Mouse (Mus musculus): ENCODE measurements around the gene Astn1. TPM values are rescaled to one million over a fixed set of nuclear protein-coding genes. Genes with fewer than 3 reads are reported as not detected.

Astn1 gene
- total and polyA plus RNA-seq, 2 experiments from 2014 or later: 0.10 to 0.95 TPM

- H3K4me3 ChIP-seq (ENCODE audit: low read depth, low read length): no peak overlapping the region
- H3K27ac ChIP-seq (ENCODE audit: low read depth): no peak overlapping the region
- no peaks in the 10 kb centered on the region for H3K9me3 ChIP-seq (replicated peaks; ENCODE audit: control insufficient read depth, low read length)
- H3K9ac ChIP-seq (replicated peaks; ENCODE audit: low read depth, low read length): no peak overlapping the region
- H3K4me2 ChIP-seq (ENCODE audit: low read depth, low read length): no peak overlapping the region
- no peaks in the 10 kb centered on the region for H3K27me3 ChIP-seq (ENCODE audit: control insufficient read depth, insufficient read depth, low read length)
- no peak for DNase-seq (ENCODE audit: low spot score)
- no peaks in the 10 kb centered on the region for H3K36me3 ChIP-seq (replicated peaks; ENCODE audit: control insufficient read depth, insufficient read depth, low read length)
- 65% methylated on average over 3 of the region's 3 CpGs for WGBS
- no peak for ATAC-seq (ENCODE audit: insufficient read depth, low read depth)
- H3K4me1 ChIP-seq (ENCODE audit: control insufficient read depth, insufficient read depth): no peaks in the 10 kb centered on the region
- TF ChIP-seq CTCF (IDR thresholded peaks at IDR 0.05; ENCODE audit: low read depth) (no peak), EP300 (IDR thresholded peaks at IDR 0.05; ENCODE audit: low read depth) (no peak)
Observed at GRCm38 (mm10) chr1:158383210-158383609, 21.1 kb downstream of the Astn1 start.

GRCm38 (mm10) chr1:158385311-158385710, 23.2 kb downstream of the Astn1 start:
- H3K9ac ChIP-seq (replicated peaks; ENCODE audit: low read depth, low read length): no peak overlapping the region
- no peaks in the 10 kb centered on the region for H3K36me3 ChIP-seq (replicated peaks; ENCODE audit: control insufficient read depth, insufficient read depth, low read length)
- no peak overlapping the region for H3K4me3 ChIP-seq (ENCODE audit: low read depth, low read length)
- TF ChIP-seq EP300 (IDR thresholded peaks at IDR 0.05; ENCODE audit: low read depth) (no peak), CTCF (IDR thresholded peaks at IDR 0.05; ENCODE audit: low read depth) (no peak)
- ATAC-seq (ENCODE audit: insufficient read depth, low read depth) (no peak), DNase-seq (ENCODE audit: low spot score) (no peak)
- 82% methylated on average over 2 of the region's 2 CpGs for WGBS
- no peaks in the 10 kb centered on the region for H3K9me3 ChIP-seq (replicated peaks; ENCODE audit: control insufficient read depth, low read length)
- H3K4me2 ChIP-seq (ENCODE audit: low read depth, low read length): no peak overlapping the region
- no peaks in the 10 kb centered on the region for H3K4me1 ChIP-seq (ENCODE audit: control insufficient read depth, insufficient read depth)
- H3K27ac ChIP-seq (ENCODE audit: low read depth): no peak overlapping the region
- no peaks in the 10 kb centered on the region for H3K27me3 ChIP-seq (ENCODE audit: control insufficient read depth, insufficient read depth, low read length)

- H3K27me3 ChIP-seq (ENCODE audit: control insufficient read depth, insufficient read depth, low read length): no peaks in the 10 kb centered on the region
- no peak overlapping the region for H3K27ac ChIP-seq (ENCODE audit: low read depth)
- no peak overlapping the region for H3K9ac ChIP-seq (replicated peaks; ENCODE audit: low read depth, low read length)
- WGBS: 25% methylated on average over 3 of the region's 3 CpGs
- TF ChIP-seq CTCF (IDR thresholded peaks at IDR 0.05; ENCODE audit: low read depth) (no peak), EP300 (IDR thresholded peaks at IDR 0.05; ENCODE audit: low read depth) (no peak)
- no peaks in the 10 kb centered on the region for H3K36me3 ChIP-seq (replicated peaks; ENCODE audit: control insufficient read depth, insufficient read depth, low read length)
- DNase-seq (ENCODE audit: low spot score) (no peak), ATAC-seq (ENCODE audit: insufficient read depth, low read depth) (no peak)
- no peaks in the 10 kb centered on the region for H3K4me1 ChIP-seq (ENCODE audit: control insufficient read depth, insufficient read depth)
- no peak overlapping the region for H3K4me2 ChIP-seq (ENCODE audit: low read depth, low read length)
- no peak overlapping the region for H3K4me3 ChIP-seq (ENCODE audit: low read depth, low read length)
- no peaks in the 10 kb centered on the region for H3K9me3 ChIP-seq (replicated peaks; ENCODE audit: control insufficient read depth, low read length)
Observed at GRCm38 (mm10) chr1:158386781-158387180, 24.7 kb downstream of the Astn1 start.

GRCm38 (mm10) chr1:158388995-158389394, 26.9 kb downstream of the Astn1 start:
- ATAC-seq (ENCODE audit: insufficient read depth, low read depth) (no peak), DNase-seq (ENCODE audit: low spot score) (no peak)
- Histone ChIP-seq H3K27ac (ENCODE audit: low read depth) (no peak overlapping the region), H3K4me1 (ENCODE audit: control insufficient read depth, insufficient read depth) (no peaks in the 10 kb centered on the region), H3K9ac (replicated peaks; ENCODE audit: low read depth, low read length) (no peak overlapping the region), H3K36me3 (replicated peaks; ENCODE audit: control insufficient read depth, insufficient read depth, low read length) (no peaks in the 10 kb centered on the region), H3K9me3 (replicated peaks; ENCODE audit: control insufficient read depth, low read length) (no peaks in the 10 kb centered on the region), H3K4me2 (ENCODE audit: low read depth, low read length) (no peak overlapping the region), H3K27me3 (ENCODE audit: control insufficient read depth, insufficient read depth, low read length) (no peaks in the 10 kb centered on the region), H3K4me3 (ENCODE audit: low read depth, low read length) (no peak overlapping the region)
- WGBS: 71% methylated on average over 4 of the region's 4 CpGs
- TF ChIP-seq EP300 (IDR thresholded peaks at IDR 0.05; ENCODE audit: low read depth) (no peak), CTCF (IDR thresholded peaks at IDR 0.05; ENCODE audit: low read depth) (no peak)

GRCm38 (mm10) chr1:158390693-158391092, 28.6 kb downstream of the Astn1 start:
- no peaks in the 10 kb centered on the region for H3K27me3 ChIP-seq (ENCODE audit: control insufficient read depth, insufficient read depth, low read length)
- ATAC-seq (ENCODE audit: insufficient read depth, low read depth) (no peak), DNase-seq (ENCODE audit: low spot score) (no peak)
- no peak overlapping the region for H3K4me2 ChIP-seq (ENCODE audit: low read depth, low read length)
- TF ChIP-seq CTCF (IDR thresholded peaks at IDR 0.05; ENCODE audit: low read depth) (no peak), EP300 (IDR thresholded peaks at IDR 0.05; ENCODE audit: low read depth) (no peak)
- H3K9me3 ChIP-seq (replicated peaks; ENCODE audit: control insufficient read depth, low read length): no peaks in the 10 kb centered on the region
- no peak overlapping the region for H3K27ac ChIP-seq (ENCODE audit: low read depth)
- H3K4me3 ChIP-seq (ENCODE audit: low read depth, low read length): no peak overlapping the region
- H3K9ac ChIP-seq (replicated peaks; ENCODE audit: low read depth, low read length): no peak overlapping the region
- no peaks in the 10 kb centered on the region for H3K4me1 ChIP-seq (ENCODE audit: control insufficient read depth, insufficient read depth)
- WGBS: 64% methylated on average over 4 of the region's 4 CpGs
- no peaks in the 10 kb centered on the region for H3K36me3 ChIP-seq (replicated peaks; ENCODE audit: control insufficient read depth, insufficient read depth, low read length)

- Histone ChIP-seq H3K4me2 (ENCODE audit: low read depth, low read length) (no peak overlapping the region), H3K4me3 (ENCODE audit: low read depth, low read length) (no peak overlapping the region), H3K4me1 (ENCODE audit: control insufficient read depth, insufficient read depth) (no peaks in the 10 kb centered on the region), H3K9me3 (replicated peaks; ENCODE audit: control insufficient read depth, low read length) (no peaks in the 10 kb centered on the region), H3K27ac (ENCODE audit: low read depth) (no peak overlapping the region), H3K9ac (replicated peaks; ENCODE audit: low read depth, low read length) (no peak overlapping the region), H3K36me3 (replicated peaks; ENCODE audit: control insufficient read depth, insufficient read depth, low read length) (no peaks in the 10 kb centered on the region), H3K27me3 (ENCODE audit: control insufficient read depth, insufficient read depth, low read length) (no peaks in the 10 kb centered on the region)
- ATAC-seq (ENCODE audit: insufficient read depth, low read depth): no peak
- no peak for DNase-seq (ENCODE audit: low spot score)
- 71% methylated on average over 2 of the region's 2 CpGs for WGBS
- no peak for TF ChIP-seq EP300 (IDR thresholded peaks at IDR 0.05; ENCODE audit: low read depth)
- TF ChIP-seq CTCF (IDR thresholded peaks at IDR 0.05; ENCODE audit: low read depth): no peak
Observed at GRCm38 (mm10) chr1:158397058-158397457, 35.0 kb downstream of the Astn1 start.
